29 mouse cellular contexts compared by ENCODE assay signal in genomic region chr5:51783523-51783922, GRCm38 (mm10).
A peak's percentile ranks its signal among the peaks of the same experiment; 100 is the strongest.
DNase-seq lines count a peak whose midpoint lies in the region; TF ChIP-seq lines count a peak whose summit lies in the region.
"Had no signal": no experiment of that assay in that cellular context is flagged by ENCODE, and none has a peak within 500 bp of the region (broad histone marks: within the 10 kb centered on the region; RNA-seq: fewer than 3 reads in every experiment).

No protein-coding gene starts in this region.

- no peak overlapping the region for H3K4me3 ChIP-seq in left cerebral cortex, adult 2 months
- H3K4me3 ChIP-seq: embryonic facial prominence, embryonic 12.5 days; forebrain, embryonic 10.5 days; forebrain, embryonic 15.5 days; gastrocnemius, adult 2 months; heart, adult 2 months; heart, embryonic 13.5 days; limb, embryonic 12.5 days; liver, embryonic 15.5 days; midbrain, embryonic 15.5 days had no signal

- no peak for TF ChIP-seq CTCF in left cerebral cortex, adult 2 months (IDR thresholded peaks at IDR 0.05)

- intact Hi-C loops in left cerebral cortex, adult 2 months (cut with DNase I), result loop anchor here (5.0 to 10.0 kb wide), 2 partner anchors 254 to 1029 kb away; no protein-coding TSS in a partner anchor

- peak overlapping the region; percentile 53; the same call in 1 of the 2 replicates for H3K27ac ChIP-seq in left cerebral cortex, adult 2 months
- H3K27ac ChIP-seq: embryonic facial prominence, embryonic 12.5 days; forebrain, embryonic 10.5 days; forebrain, embryonic 15.5 days; gastrocnemius, adult 2 months; heart, adult 2 months; heart, embryonic 13.5 days; limb, embryonic 12.5 days; liver, embryonic 15.5 days; midbrain, embryonic 15.5 days; stomach, postnatal 0 days had no signal

- DNase-seq in frontal cortex, postnatal 10 days (ENCODE audit: low spot score in 2 of 2), result peak; percentile 17 to 19
- no peak for DNase-seq in frontal cortex, postnatal 25 days (ENCODE audit: low spot score in 2 of 2)
- no peak for DNase-seq in left cerebral cortex, adult 2 months (ENCODE audit: extremely low spot score in 1 of 2, low spot score in 2 of 2)
- DNase-seq in left cerebral cortex, adult 11 months (ENCODE audit: low spot score), result no peak
- DNase-seq in right cerebral cortex, postnatal 25 days, result peak; percentile 14
- no peak for DNase-seq in right cerebral cortex, postnatal 14 days
- no peak for DNase-seq in gastrocnemius, postnatal 25 days
- DNase-seq: adrenal gland, adult 2 months; B cell, adult 2 months; cerebellum, adult 8-10 months; cerebellum, postnatal 36 days; embryo, embryonic 11 days; gastrocnemius, adult 2 months; heart, adult 2 months; heart, postnatal 10 days; kidney, adult 9 months; kidney, postnatal 10 days; lung, embryonic 14.5 days; lung, postnatal 14 days; thymus, adult 18-20 months; thymus, postnatal 25 days had no signal

Comparison
In these comparisons a context has a peak if more than half of its experiments do, and no peak if none do; other contexts are left out.
1. DNase-seq: peak in frontal cortex, postnatal 10 days (2 of 2) and right cerebral cortex, postnatal 25 days (single experiment); none in frontal cortex, postnatal 25 days (0 of 2), left cerebral cortex, adult 2 months (0 of 2), left cerebral cortex, adult 11 months (single experiment), right cerebral cortex, postnatal 14 days (single experiment) and gastrocnemius, postnatal 25 days (single experiment).